Mouse (Mus musculus): ENCODE measurements around the gene Mindy3. TPM values are rescaled to one million over a fixed set of nuclear protein-coding genes. Genes with fewer than 3 reads are reported as not detected.
"Not testable (repeated sequence)": the region's sequence is repeated elsewhere in the genome, so short reads cannot be mapped to it uniquely, and the experiment has no call there.

The Mindy3 gene
- polyA plus RNA-seq (2012; ENCODE audit: insufficient read depth, insufficient read length, missing spikeins) = 31.1 and 38.9 TPM in 2 replicates

- Histone ChIP-seq H3K4me3 (ENCODE audit: insufficient read depth, low read depth, low read length) (peak within 1 kb of the TSS; percentile 90), H3K27ac (replicated peaks; ENCODE audit: low read depth, low read length) (peak within 1 kb of the TSS; percentile 63), H3K4me1 (ENCODE audit: control insufficient read depth, insufficient read depth, insufficient read length, low read length) (peaks cover 7% of the 10 kb centered on the region; the same call in 1 of the 2 replicates)
Measured at GRCm38 (mm10) chr2:12419262-12419655, at the start of gene Mindy3. Mindy3 (minus strand) TSS chr2:12419470.

- Histone ChIP-seq H3K4me1 (ENCODE audit: control insufficient read depth, insufficient read depth, insufficient read length, low read length) (no peaks in the 10 kb centered on the region), H3K4me3 (ENCODE audit: insufficient read depth, low read depth, low read length) (no peak overlapping the region), H3K27ac (replicated peaks; ENCODE audit: low read depth, low read length) (no peak overlapping the region)
Measured at GRCm38 (mm10) chr2:12459732-12460131, 40.5 kb upstream of the Mindy3 start.

GRCm38 (mm10) chr2:12450108-12450507, 30.8 kb upstream of the Mindy3 start:
- no peak overlapping the region for H3K4me3 ChIP-seq (ENCODE audit: insufficient read depth, low read depth, low read length)
- H3K4me1 ChIP-seq (ENCODE audit: control insufficient read depth, insufficient read depth, insufficient read length, low read length) = no peaks in the 10 kb centered on the region
- H3K27ac ChIP-seq (replicated peaks; ENCODE audit: low read depth, low read length) = no peak overlapping the region

- Histone ChIP-seq H3K4me3 (ENCODE audit: insufficient read depth, low read depth, low read length) (no peak overlapping the region), H3K4me1 (ENCODE audit: control insufficient read depth, insufficient read depth, insufficient read length, low read length) (no peaks in the 10 kb centered on the region), H3K27ac (replicated peaks; ENCODE audit: low read depth, low read length) (no peak overlapping the region)
Measured at GRCm38 (mm10) chr2:12440120-12440519, 20.9 kb upstream of the Mindy3 start.

DNA sequence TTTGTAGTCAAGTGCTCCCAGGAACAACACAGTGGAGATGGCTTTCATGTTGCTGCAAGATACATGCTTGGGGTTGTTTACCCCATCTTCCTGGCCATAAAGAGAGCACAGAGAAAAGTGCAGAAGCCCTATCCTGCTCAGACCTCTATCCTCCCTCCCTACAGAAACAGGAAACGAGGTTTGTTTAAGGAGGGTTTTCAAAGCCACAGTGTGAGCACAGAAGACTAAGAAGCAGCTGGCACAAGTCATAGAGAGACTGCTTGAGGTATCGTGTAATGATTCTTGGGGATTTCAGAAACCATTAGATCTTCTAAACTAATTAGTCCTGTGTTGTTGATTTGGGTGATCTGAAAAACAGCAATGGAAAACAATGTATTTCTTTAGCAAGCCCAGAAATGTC, 20.3 kb upstream of the Mindy3 start:
- H3K4me1 ChIP-seq (ENCODE audit: control insufficient read depth, insufficient read depth, insufficient read length, low read length) = no peaks in the 10 kb centered on the region
- no peak overlapping the region for H3K4me3 ChIP-seq (ENCODE audit: insufficient read depth, low read depth, low read length)
- no peak overlapping the region for H3K27ac ChIP-seq (replicated peaks; ENCODE audit: low read depth, low read length)

GRCm38 (mm10) chr2:12438181-12438580, 18.9 kb upstream of the Mindy3 start:
- no peaks in the 10 kb centered on the region for H3K4me1 ChIP-seq (ENCODE audit: control insufficient read depth, insufficient read depth, insufficient read length, low read length)
- no peak overlapping the region for H3K27ac ChIP-seq (replicated peaks; ENCODE audit: low read depth, low read length)
- no peak overlapping the region for H3K4me3 ChIP-seq (ENCODE audit: insufficient read depth, low read depth, low read length)

GRCm38 (mm10) chr2:12432055-12432454, 12.8 kb upstream of the Mindy3 start:
- Histone ChIP-seq H3K4me3 (ENCODE audit: insufficient read depth, low read depth, low read length) (no peak overlapping the region), H3K4me1 (ENCODE audit: control insufficient read depth, insufficient read depth, insufficient read length, low read length) (no peaks in the 10 kb centered on the region), H3K27ac (replicated peaks; ENCODE audit: low read depth, low read length) (no peak overlapping the region)

DNA sequence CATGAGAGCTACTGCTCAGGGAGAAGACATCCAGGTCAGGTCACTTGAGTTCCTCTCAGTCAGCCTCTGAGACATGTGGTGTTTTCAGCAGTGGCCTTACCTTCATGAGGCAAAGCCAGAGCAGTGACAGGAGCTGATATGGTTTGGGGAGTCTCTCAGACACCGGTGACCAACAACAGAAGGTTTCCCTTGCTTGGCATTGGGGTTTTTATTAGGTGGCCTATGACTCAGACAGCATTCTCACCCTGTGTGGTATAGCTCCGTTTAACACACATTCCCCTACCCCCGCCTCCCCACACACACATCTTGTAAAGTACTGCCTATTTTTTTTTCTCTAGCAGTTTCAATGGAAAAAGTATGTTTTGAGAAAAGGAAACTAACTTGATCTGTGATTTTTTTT, 5.1 kb upstream of the Mindy3 start:
- no peaks in the 10 kb centered on the region for H3K4me1 ChIP-seq (ENCODE audit: control insufficient read depth, insufficient read depth, insufficient read length, low read length)
- no peak overlapping the region for H3K4me3 ChIP-seq (ENCODE audit: insufficient read depth, low read depth, low read length)
- no peak overlapping the region for H3K27ac ChIP-seq (replicated peaks; ENCODE audit: low read depth, low read length)

GRCm38 (mm10) chr2:12423426-12423825, 4.2 kb upstream of the Mindy3 start:
- not testable (repeated sequence) for H3K4me3 ChIP-seq (ENCODE audit: insufficient read depth, low read depth, low read length); H3K4me1 ChIP-seq (ENCODE audit: control insufficient read depth, insufficient read depth, insufficient read length, low read length); H3K27ac ChIP-seq (replicated peaks; ENCODE audit: low read depth, low read length)

- H3K4me3 ChIP-seq (ENCODE audit: insufficient read depth, low read depth, low read length) = peak overlapping the region; percentile 90
- H3K27ac ChIP-seq (replicated peaks; ENCODE audit: low read depth, low read length) = peak overlapping the region; percentile 63
- peaks cover 7% of the 10 kb centered on the region; the same call in 1 of the 2 replicates for H3K4me1 ChIP-seq (ENCODE audit: control insufficient read depth, insufficient read depth, insufficient read length, low read length)
Measured at GRCm38 (mm10) chr2:12418534-12419261, 572 bp downstream of the Mindy3 start.

GRCm38 (mm10) chr2:12418121-12418520, 1.1 kb downstream of the Mindy3 start:
- Histone ChIP-seq H3K4me1 (ENCODE audit: control insufficient read depth, insufficient read depth, insufficient read length, low read length) (peaks cover 7% of the 10 kb centered on the region; the same call in 1 of the 2 replicates), H3K27ac (replicated peaks; ENCODE audit: low read depth, low read length) (no peak overlapping the region), H3K4me3 (ENCODE audit: insufficient read depth, low read depth, low read length) (peak overlapping the region; percentile 90)

DNA sequence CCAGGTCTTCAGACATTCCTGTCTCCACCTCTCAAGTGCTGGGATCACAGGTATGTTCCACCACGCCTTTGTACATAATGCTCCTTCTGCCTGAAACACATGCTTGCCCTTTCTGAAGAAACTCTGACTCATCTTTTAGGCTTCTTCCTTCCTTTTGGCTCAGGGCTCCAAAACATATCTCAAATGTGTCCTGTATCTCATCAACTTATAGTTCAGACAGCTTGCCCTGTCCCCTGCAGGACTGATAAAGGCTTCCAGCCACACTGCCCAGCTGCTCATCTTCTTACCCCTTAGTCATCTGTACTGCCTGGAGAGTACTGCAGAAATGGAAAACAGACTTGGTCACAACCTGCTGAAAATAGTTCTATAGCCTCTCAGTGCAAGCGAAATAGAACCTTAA, 7.0 kb downstream of the Mindy3 start:
- H3K4me3 ChIP-seq (ENCODE audit: insufficient read depth, low read depth, low read length) = no peak overlapping the region

DNA sequence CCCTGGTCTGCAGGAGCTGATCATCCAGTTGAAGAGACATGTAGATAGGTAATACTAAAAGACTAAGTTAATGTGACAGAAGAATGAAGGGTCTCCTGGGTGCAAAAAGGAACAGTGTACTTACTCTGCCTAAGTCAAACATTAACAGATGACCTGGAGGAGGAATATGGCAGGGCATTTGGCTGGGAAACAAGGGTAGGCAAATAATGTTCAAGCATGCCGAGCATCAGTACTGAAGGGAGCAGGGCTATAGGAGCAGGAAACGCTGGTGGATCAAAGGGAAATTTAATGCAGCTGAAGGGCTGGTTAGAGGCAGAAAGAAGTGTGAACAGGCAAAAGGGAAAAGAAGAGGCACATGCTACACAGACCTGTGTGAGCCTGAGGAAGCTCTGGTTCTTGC, 8.1 kb downstream of the Mindy3 start:
- H3K4me3 ChIP-seq (ENCODE audit: insufficient read depth, low read depth, low read length) = no peak overlapping the region
- no peak overlapping the region for H3K27ac ChIP-seq (replicated peaks; ENCODE audit: low read depth, low read length)
- H3K4me1 ChIP-seq (ENCODE audit: control insufficient read depth, insufficient read depth, insufficient read length, low read length) = no peaks in the 10 kb centered on the region

More for the DNA sequence above, 7.0 kb downstream of the Mindy3 start:
- no peak overlapping the region for H3K27ac ChIP-seq (replicated peaks; ENCODE audit: low read depth, low read length)
- peaks cover 4% of the 10 kb centered on the region; the same call in 1 of the 2 replicates for H3K4me1 ChIP-seq (ENCODE audit: control insufficient read depth, insufficient read depth, insufficient read length, low read length)

DNA sequence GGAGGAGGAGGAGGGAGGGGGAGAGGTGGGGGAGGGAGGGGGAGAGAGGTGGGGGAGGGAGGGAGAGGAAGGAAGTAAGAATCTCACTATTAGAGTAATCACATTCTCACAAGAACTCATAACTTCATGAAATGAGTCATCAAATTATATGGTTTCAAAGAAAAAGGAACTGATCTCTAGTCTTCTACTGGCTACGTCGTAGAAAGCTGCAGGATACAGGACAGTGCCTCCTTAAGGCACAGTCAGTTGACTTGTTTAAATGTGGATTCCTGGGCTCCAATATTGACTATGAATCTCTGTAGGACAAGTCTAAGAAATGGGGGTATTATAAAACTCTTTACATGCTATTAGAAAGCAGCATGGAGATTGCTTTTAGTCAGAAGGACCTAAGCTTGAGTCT, 12.5 kb downstream of the Mindy3 start:
- Histone ChIP-seq H3K4me1 (ENCODE audit: control insufficient read depth, insufficient read depth, insufficient read length, low read length) (no peaks in the 10 kb centered on the region), H3K4me3 (ENCODE audit: insufficient read depth, low read depth, low read length) (no peak overlapping the region), H3K27ac (replicated peaks; ENCODE audit: low read depth, low read length) (no peak overlapping the region)

GRCm38 (mm10) chr2:12402469-12402868, 16.8 kb downstream of the Mindy3 start:
- H3K27ac ChIP-seq (replicated peaks; ENCODE audit: low read depth, low read length) = no peak overlapping the region
- H3K4me3 ChIP-seq (ENCODE audit: insufficient read depth, low read depth, low read length) = no peak overlapping the region
- no peaks in the 10 kb centered on the region for H3K4me1 ChIP-seq (ENCODE audit: control insufficient read depth, insufficient read depth, insufficient read length, low read length)

DNA sequence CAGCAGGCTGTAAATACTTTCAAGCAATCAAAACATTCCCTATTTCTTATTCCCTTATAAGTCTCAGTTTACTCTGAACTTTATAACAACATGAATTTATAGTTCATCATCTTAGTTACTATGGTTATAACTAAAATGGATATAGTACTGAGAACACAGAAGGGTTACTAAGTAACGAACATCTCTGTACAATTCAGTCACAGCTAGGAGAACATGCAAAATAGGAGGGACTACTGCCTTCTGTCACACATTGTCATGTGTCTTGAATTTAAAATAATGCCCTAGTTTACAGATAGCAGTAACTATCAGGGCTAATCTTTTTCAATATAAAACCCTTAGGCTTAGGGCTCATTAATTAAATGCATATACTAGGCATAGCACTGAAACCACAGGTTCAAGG, 18.1 kb downstream of the Mindy3 start:
- H3K4me1 ChIP-seq (ENCODE audit: control insufficient read depth, insufficient read depth, insufficient read length, low read length) = no peaks in the 10 kb centered on the region
- no peak overlapping the region for H3K4me3 ChIP-seq (ENCODE audit: insufficient read depth, low read depth, low read length)
- no peak overlapping the region for H3K27ac ChIP-seq (replicated peaks; ENCODE audit: low read depth, low read length)
